Mouse (Mus musculus) lung, postnatal 0 days (tissue): Measurements from ENCODE around the gene Prkg1.

Experiments used
- CTCF ChIP-seq: IDR thresholded peaks from 2 replicates; pipeline ENCODE4 v1.5.1; 2016; ENCODE audit warnings: antibody characterized with exemption, mild to moderate bottlenecking
- EP300 ChIP-seq: IDR thresholded peaks from 2 replicates; pipeline ENCODE4 v1.6.1; 2016; ENCODE audit warnings: antibody characterized with exemption, mild to moderate bottlenecking, control low read depth

DNA sequence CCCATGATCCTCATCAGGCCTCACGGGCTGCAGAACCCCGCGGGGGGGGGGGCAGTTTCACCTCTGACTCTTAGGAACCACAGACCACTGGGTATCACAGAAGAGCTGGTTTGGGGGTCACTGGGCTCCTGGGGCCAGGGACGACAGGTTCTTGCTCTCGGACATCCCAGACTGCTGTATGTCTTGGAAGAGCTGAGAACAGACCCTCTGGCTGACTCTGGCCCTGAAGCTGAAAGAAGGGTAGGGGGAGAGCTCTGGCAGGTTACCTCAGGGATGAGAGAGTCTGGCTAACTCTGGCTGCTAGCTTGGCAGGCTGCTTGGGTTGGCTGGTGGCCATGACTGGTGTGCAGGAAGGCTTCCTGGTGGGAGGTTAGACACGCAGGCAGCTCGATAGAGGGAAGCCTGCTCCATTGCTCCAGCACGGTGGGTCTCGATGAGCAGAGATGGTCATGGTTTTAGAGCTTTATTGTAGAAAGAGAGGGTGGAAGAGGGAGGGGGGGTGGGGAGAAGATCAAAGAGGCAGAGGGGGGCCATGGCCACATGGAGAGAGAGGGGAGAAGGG, 30.7 kb upstream of the Prkg1 start:
- TF ChIP-seq CTCF (no peak), EP300 (no peak)
